Mouse (Mus musculus) layer of hippocampus, postnatal 10 days (tissue): ENCODE results near the gene Olfr996. TPM values are rescaled to one million over a fixed set of nuclear protein-coding genes. Genes with fewer than 3 reads are reported as not detected.
A peak's percentile ranks its signal among the peaks of the same experiment; 100 is the strongest.
"Not testable (repeated sequence)": the region's sequence is repeated elsewhere in the genome, so short reads cannot be mapped to it uniquely, and the experiment has no call there.

Source experiments
- DNase-seq, 2 experiments: peaks; one replicate each; pipeline ENCODE4 v3.0.0; 2021; ENCODE audit warnings: low spot score in 2 of 2
- long read RNA-seq: library from polyadenylated mRNA; stranded (forward); transcript quantifications from one replicate; pipeline ENCODE4 v2.0.0, GENCODE M21; 2023
- total RNA-seq, 2 experiments: library from RNA; stranded (reverse); gene quantifications; 2 replicates each; pipeline ENCODE4 v1.2.3; 2021

Gene Olfr996
- total RNA-seq, result not detected
- long read RNA-seq, result 0 reads

DNA sequence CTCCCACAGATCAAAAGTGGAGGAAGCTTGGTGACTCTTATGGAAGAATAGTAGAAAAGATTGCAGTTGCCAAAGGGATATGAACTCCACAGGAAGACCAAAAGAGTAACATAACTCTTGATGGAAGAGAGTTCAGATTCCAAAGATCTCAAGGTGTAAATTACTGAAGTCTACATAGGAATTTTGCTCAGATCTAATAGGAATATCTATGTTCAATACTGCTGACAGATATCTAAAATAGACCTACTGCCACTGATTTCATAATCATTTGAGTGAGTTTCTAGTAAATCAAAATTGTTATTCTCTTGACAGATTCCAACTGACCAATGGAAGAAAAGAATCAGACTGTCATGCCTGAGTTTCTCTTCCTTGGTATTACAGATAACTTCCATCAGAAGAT, at the start of gene Olfr996:
Gene Olfr996, plus strand, starts transcription at position 301 of the 400 bp plus-strand sequence.
- DNase-seq, result no peak

DNA sequence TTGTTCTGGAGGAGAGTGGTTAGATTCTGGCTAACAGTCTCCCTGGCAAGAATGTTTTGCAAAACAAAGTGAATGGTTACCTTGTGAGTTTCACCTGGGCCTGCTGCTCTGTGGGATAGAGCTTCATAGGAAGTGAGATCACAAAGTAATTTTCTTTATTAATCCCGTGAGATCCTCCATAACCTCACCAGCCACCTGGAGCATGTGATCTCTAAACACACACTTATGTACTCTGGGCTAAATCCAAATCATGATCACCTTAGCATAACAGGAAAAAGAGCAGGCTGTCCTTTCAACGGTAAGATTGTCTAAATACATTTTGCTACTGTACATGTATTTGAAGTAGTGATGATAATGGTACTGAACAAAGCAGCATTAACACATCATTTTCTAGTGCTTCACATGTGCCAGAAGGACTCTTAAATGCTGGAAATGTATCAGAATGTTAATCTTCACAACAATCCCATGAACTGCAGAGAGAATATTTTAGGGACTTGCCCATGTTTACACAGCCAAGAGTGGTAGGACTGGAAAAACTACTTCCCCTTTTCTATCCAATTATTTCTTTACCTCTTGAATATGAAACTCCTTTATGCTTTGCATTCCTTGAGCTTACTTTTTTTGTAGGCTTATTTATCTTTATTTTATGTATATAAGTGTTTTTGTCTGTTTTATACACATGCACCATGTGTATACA, 46.8 kb upstream of the Olfr996 start:
- no peak for DNase-seq

DNA sequence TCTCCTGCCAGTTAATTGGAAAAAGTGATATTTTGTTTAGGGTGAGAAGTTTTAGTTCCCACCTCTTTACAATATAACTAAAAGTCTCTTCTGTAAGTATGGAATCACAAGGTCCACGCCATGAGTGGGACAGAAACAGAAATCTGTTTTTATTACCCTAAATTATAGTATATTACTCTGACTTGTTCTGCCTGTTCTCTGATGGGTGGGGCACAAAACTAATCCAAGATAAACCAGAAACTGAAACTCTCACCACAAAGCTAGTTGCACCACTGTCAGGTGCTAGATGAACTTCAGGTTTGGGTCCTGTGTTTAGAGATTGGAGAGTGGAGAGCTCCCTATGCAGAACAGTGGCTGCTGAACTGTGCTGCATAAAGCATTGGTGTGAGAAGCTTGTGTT, 45.1 kb upstream of the Olfr996 start:
- no peak for DNase-seq

DNA sequence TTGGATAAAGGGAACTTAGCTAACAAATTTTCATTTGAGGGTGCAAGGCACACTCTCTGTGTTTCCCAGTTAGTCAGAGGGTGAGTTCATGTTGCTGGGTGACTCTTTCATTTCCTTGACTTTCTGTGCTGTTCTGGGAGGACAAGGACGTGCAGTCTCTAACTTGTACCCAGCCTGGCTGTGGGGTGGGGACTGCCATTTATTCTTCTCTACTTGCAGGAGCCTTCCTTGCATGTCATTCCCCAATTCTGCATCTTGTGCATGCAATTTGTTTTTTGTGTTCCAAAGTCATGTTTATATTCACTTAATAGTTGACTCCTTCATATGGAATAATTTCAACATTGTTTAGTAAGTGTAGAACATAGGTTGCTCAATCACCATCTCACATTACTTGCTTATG, 24.2 kb upstream of the Olfr996 start:
- no peak for DNase-seq

DNA sequence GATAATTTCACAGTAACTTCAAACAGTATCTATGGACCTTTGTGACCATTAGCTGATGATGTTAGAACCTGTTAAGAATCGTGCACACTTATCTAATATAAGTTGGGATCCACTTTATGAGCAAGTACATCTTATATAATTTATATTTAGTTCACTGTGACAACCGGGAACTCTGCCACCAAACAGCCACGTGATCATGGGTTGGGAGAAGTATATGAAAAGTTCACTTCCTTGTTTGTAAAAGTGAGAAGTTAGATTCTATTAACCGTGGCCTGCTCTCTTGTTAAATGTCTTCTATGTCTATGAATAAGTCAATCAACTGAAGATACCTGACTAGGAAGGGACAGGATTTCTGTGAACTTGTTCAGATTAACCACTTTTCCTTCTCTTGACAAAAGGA, 18.8 kb upstream of the Olfr996 start:
- no peak for DNase-seq

DNA sequence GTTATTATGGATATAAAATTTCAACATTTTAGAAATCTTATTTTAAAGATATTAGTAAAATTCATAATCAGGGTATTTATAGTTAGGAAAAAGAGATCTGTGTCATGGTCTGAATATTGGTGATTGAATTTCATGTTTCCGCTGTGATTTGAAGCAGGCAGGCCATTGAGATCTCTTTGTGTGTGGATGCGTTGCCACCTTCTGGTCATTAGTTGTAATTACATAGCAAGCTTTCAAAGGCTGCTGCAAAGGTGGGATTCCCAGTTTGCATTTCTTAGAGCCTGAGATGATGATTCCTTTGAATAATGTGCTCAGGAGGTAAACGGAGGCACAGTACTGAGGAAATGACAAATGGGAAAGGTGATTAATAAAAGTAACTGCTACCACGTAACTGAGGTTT, 17.8 kb upstream of the Olfr996 start:
- peak; percentile 33 to 58 for DNase-seq

DNA sequence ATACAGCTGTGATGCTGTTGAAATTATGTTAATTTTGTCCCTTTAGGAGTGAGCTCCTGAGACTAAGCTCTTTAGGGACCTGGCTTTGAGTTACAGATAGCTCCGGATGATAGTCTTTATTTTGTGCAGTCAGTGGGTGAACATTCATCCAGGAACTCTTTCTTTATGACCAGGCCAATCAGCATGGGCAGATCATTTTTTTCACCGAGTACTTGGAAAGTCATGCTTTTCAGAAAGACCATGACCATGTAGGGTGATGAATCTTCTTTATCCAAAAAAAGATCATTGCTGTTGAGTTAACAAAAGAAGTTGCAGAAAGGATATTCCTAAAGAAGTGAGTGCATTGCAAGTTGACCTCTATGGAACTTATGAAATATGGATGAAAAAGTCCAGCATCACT, 9.6 kb downstream of the Olfr996 start, which contains the start of gene Olfr998:
Gene Olfr998, plus strand, starts transcription at position 301 of the 400 bp plus-strand sequence.
- not testable (repeated sequence) for DNase-seq

DNA sequence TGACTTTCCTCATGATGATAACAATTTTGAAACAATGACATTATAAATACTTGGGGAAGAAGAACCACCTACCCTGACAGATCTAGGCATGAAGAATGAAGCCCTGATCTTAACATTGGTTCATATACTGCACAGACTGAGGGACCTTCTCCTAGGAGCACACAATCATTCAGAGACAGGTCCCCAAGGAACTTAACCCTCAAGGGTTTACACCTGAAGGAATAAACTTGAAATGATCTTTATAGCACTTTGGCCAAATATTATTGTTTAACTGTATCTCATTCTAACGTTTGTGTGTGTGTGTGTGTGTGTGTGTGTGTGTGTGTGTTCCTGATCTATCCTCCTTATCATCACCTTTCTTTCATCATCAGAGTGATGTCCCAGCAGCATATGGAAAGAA, 32.8 kb downstream of the Olfr996 start, which contains the start of gene Olfr1000:
Gene Olfr1000, minus strand, starts transcription at position 101 of the 400 bp plus-strand sequence.
- DNase-seq, result no peak

Other genes starting within 250 kb of the Olfr996 start
- not detected for gene Olfr987, start 239.9 kb upstream of the Olfr996 start, total RNA-seq
- not detected for gene Olfr988, start 216.0 kb upstream of the Olfr996 start, total RNA-seq
- not detected for gene Olfr992, start 169.7 kb upstream of the Olfr996 start, total RNA-seq
- gene Olfr993, start 164.3 kb upstream of the Olfr996 start, total RNA-seq, result not detected
- not detected for gene Olfr994, start 142.8 kb upstream of the Olfr996 start, total RNA-seq
- not detected for gene Olfr995, start 135.6 kb upstream of the Olfr996 start, total RNA-seq
- under 1 TPM; 0.62 to 0.67 TPM for gene 4833423E24Rik, start 60.2 kb upstream of the Olfr996 start, total RNA-seq
- not detected for gene Olfr998, start 9.7 kb downstream of the Olfr996 start, total RNA-seq
- gene Olfr1000, start 32.7 kb downstream of the Olfr996 start, total RNA-seq, result not detected
- gene Olfr1002, start 71.5 kb downstream of the Olfr996 start, total RNA-seq, result not detected
- not detected for gene Olfr154, start 85.2 kb downstream of the Olfr996 start, total RNA-seq
- gene Olfr1006, start 99.6 kb downstream of the Olfr996 start, total RNA-seq, result not detected
- gene Olfr1008, start 110.2 kb downstream of the Olfr996 start, total RNA-seq, result not detected
- not detected for gene Olfr1009, start 136.2 kb downstream of the Olfr996 start, total RNA-seq
- gene Olfr1012, start 183.6 kb downstream of the Olfr996 start, total RNA-seq, result not detected
- gene Olfr1013, start 187.9 kb downstream of the Olfr996 start, total RNA-seq, result not detected
- not detected for gene Olfr1014, start 193.5 kb downstream of the Olfr996 start, total RNA-seq
- not detected for gene Olfr1015, start 202.8 kb downstream of the Olfr996 start, total RNA-seq
- not detected for gene Olfr1016, start 223.3 kb downstream of the Olfr996 start, total RNA-seq
- not detected for gene Olfr1018, start 239.3 kb downstream of the Olfr996 start, total RNA-seq